Mouse (Mus musculus) ES-E14 (cell line): ENCODE data around the gene Ylpm1. TPM values are rescaled to one million over a fixed set of nuclear protein-coding genes. Genes with fewer than 3 reads are reported as not detected.

Source experiments
- DNase-seq: peaks from one replicate; pipeline ENCODE4 v3.0.0-alpha.2; 2013; ENCODE audit warnings: low read depth, low spot score
- H3K27ac ChIP-seq: 2 replicates; pipeline ENCODE4 v1.5.1; 2012; ENCODE audit warnings: low read depth, mild to moderate bottlenecking, low read length, moderate library complexity, mixed read lengths; ENCODE audit not compliant: poor library complexity, insufficient read depth, severe bottlenecking
- H3K36me3 ChIP-seq: 2 replicates; pipeline ENCODE4 v1.6.1; 2012; ENCODE audit warnings: mild to moderate bottlenecking, low read length, moderate library complexity, mixed read lengths; ENCODE audit not compliant: control insufficient read depth, poor library complexity, insufficient read depth, severe bottlenecking
- H3K4me1 ChIP-seq, 2 experiments: fragments of 150-350 bp in 1 of 2; sonication (generic) in 1 of 2; 2 replicates each; pipeline ENCODE4 v1.6.1; 2012; ENCODE audit warnings: low read length in 2 of 2, mild to moderate bottlenecking in 1 of 2, mixed read lengths in 1 of 2; ENCODE audit not compliant: control insufficient read depth in 2 of 2, insufficient read depth in 2 of 2, poor library complexity in 1 of 2
- H3K4me3 ChIP-seq, 2 experiments: fragments of 150-350 bp in 1 of 2; sonication (generic) in 1 of 2; 2 replicates each; pipeline ENCODE4 v1.5.1; 2012; ENCODE audit warnings: low read length in 2 of 2, low read depth in 1 of 2, mild to moderate bottlenecking in 1 of 2, mixed read lengths in 1 of 2; ENCODE audit not compliant: insufficient read depth in 1 of 2, poor library complexity in 1 of 2, severe bottlenecking in 1 of 2
- H3K9ac ChIP-seq: 2 replicates; pipeline ENCODE4 v1.6.1; 2012; ENCODE audit warnings: low read depth, mild to moderate bottlenecking, low read length, mixed read lengths; ENCODE audit not compliant: poor library complexity, insufficient read depth, severe bottlenecking
- H3K9me3 ChIP-seq: fragments of 150-350 bp; sonication (generic); 2 replicates; pipeline ENCODE4 v1.6.1; 2012; ENCODE audit warnings: low read depth, mild to moderate bottlenecking, low read length; ENCODE audit not compliant: control insufficient read depth, insufficient read depth
- CHD2 ChIP-seq: IDR thresholded peaks from 2 replicates; pipeline ENCODE4 v1.6.1; 2014; ENCODE audit warnings: mild to moderate bottlenecking, low read depth, low read length, inconsistent platforms
- HCFC1 ChIP-seq: IDR thresholded peaks from 2 replicates; pipeline ENCODE4 v1.6.1; 2012; ENCODE audit warnings: low read length, inconsistent platforms, borderline replicate concordance; ENCODE audit not compliant: insufficient read depth
- MAFK ChIP-seq: IDR thresholded peaks from 2 replicates; pipeline ENCODE4 v1.6.1; 2014; ENCODE audit warnings: mild to moderate bottlenecking, low read depth, low read length, inconsistent platforms; ENCODE audit not compliant: insufficient read depth
- ZC3H11A ChIP-seq: IDR thresholded peaks from 2 replicates; pipeline ENCODE4 v1.6.1; 2012; ENCODE audit warnings: low read depth, mild to moderate bottlenecking, inconsistent platforms, low read length, borderline replicate concordance
- ZNF384 ChIP-seq: IDR thresholded peaks from 2 replicates; pipeline ENCODE4 v1.6.1; 2012; ENCODE audit warnings: low read depth, low read length, inconsistent platforms
- in situ Hi-C, 2 experiments: fragments of 600-800 bp; cut with MboI; formaldehyde crosslinking; loops; one replicate each; pipeline ENCODE4 v1.15.1; 2025; ENCODE audit warnings: low sequenced_read_pairs in 2 of 2, inconsistent platforms in 1 of 2; ENCODE audit not compliant: unreplicated experiment in 2 of 2
- total RNA-seq: library from RNA; depleted of rRNA; stranded (reverse); fragments of 300-350 nt; gene quantifications from 2 replicates; pipeline ENCODE4 v1.2.3, GENCODE M21; 2012; rRNA removed

Ylpm1 gene
- total RNA-seq, 1 experiment, result 38.8 TPM

DNA sequence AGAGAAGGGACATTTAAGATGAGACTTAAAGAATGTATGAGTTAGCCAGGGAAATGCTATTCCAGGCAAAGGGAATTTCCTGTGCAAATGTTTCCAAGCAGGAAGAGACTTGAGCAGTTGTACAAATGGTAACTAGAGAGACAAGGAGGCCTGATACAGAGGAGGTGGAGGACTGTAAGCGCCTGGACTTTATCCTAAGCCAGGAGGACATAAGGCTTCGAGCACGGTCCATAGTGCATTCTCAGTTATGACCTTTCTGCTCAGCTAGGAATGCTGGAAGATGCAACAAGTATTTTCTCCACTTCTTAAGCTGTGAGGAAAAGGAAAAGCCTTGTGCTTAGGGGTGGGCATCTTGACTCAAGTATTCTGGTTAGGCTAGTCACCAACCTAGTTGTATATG is 117.2 kb downstream of the Ylpm1 start:
- no peak overlapping the region for H3K9ac ChIP-seq
- DNase-seq, result no peak
- TF ChIP-seq HCFC1 (no peak), CHD2 (no peak), MAFK (no peak), ZNF384 (no peak), ZC3H11A (no peak)
- H3K4me1 ChIP-seq, result peaks cover 6 to 9% of the 10 kb centered on the region in 2 experiments; a peak in 2 of 4 replicates
- no peak overlapping the region for H3K27ac ChIP-seq
- no peaks in the 10 kb centered on the region for H3K9me3 ChIP-seq
- peaks cover 4% of the 10 kb centered on the region; the same call in 1 of the 2 replicates for H3K36me3 ChIP-seq
- no peak overlapping the region for H3K4me3 ChIP-seq
- in situ Hi-C loops, result no loop called here

DNA sequence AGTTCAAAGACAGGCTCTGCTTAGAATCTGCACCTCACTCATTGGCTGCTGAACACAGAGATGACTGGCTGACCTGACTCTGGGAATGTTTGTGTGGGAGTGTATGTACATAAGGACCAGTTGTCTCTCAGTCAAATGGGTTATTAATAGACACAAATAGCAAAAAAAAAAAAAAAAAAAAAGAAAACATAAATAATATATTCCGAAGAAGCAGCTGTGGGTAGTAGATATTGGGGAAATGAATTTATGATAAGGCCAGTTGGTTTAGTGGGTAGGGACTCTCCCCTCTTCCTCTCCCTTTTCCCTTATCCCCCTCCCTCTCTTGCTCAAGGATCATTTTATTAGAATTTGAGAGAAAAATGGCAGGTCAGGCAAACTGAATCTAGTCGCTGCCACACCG is 117.8 kb downstream of the Ylpm1 start:
- Histone ChIP-seq H3K9ac (no peak overlapping the region), H3K27ac (no peak overlapping the region), H3K4me1 (peaks cover 6 to 9% of the 10 kb centered on the region in 2 experiments; a peak in 2 of 4 replicates), H3K36me3 (peaks cover 6% of the 10 kb centered on the region), H3K4me3 (no peak overlapping the region), H3K9me3 (no peaks in the 10 kb centered on the region)
- TF ChIP-seq ZC3H11A (no peak), CHD2 (no peak), ZNF384 (no peak), MAFK (no peak), HCFC1 (no peak)
- no peak for DNase-seq
- in situ Hi-C loops, result no loop called here

DNA sequence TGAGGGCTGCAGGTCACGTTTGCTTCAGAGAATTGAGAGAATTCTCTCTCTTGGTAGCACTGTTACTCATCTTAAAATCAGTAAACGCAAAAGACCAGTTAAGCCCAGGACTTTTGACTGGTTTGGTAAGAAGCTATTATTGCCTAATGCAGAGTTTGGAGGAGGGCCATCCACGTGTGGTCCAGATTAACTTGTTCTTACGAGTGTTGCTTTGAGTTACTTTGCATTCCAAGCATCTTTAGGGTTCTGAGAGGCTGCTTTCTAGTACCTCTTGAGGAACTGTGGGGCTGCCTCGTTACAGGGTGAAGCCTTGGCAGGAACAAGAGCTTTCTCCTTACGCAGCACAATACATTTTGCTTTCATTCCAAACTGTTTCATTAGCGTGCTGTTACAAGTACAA is 119.6 kb downstream of the Ylpm1 start:
- TF ChIP-seq MAFK (no peak), CHD2 (no peak), ZC3H11A (no peak), ZNF384 (no peak), HCFC1 (no peak)
- Histone ChIP-seq H3K4me3 (no peak overlapping the region), H3K4me1 (peaks cover 2 to 5% of the 10 kb centered on the region in 2 experiments; a peak in 2 of 4 replicates), H3K36me3 (peaks cover 6% of the 10 kb centered on the region), H3K27ac (no peak overlapping the region), H3K9ac (no peak overlapping the region), H3K9me3 (no peaks in the 10 kb centered on the region)
- no peak for DNase-seq
- in situ Hi-C loops, result no loop called here

Other genes starting within 250 kb of the Ylpm1 start
- 84.5 and 106 TPM in 2 replicates for gene Npc2, start 223.2 kb upstream of the Ylpm1 start, total RNA-seq
- gene Isca2, start 223.1 kb upstream of the Ylpm1 start, total RNA-seq, result 35.4 and 36.5 TPM in 2 replicates
- 1.8 and 2.7 TPM in 2 replicates for gene Ltbp2, start 119.8 kb upstream of the Ylpm1 start, total RNA-seq
- gene Fcf1, start 25.4 kb upstream of the Ylpm1 start, total RNA-seq, result 156 and 161 TPM in 2 replicates
- gene Arel1, start 25.4 kb upstream of the Ylpm1 start, total RNA-seq, result 31.3 and 35.8 TPM in 2 replicates
- gene Prox2, start 114.4 kb downstream of the Ylpm1 start, total RNA-seq, result 0.98 and 1.8 TPM in 2 replicates
- 85.3 and 98.8 TPM in 2 replicates for gene Dlst, start 114.5 kb downstream of the Ylpm1 start, total RNA-seq
- 4.0 and 7.8 TPM in 2 replicates for gene Rps6kl1, start 154.9 kb downstream of the Ylpm1 start, total RNA-seq
- gene Pgf, start 181.5 kb downstream of the Ylpm1 start, total RNA-seq, result 3.0 and 6.9 TPM in 2 replicates
- gene Eif2b2, start 223.2 kb downstream of the Ylpm1 start, total RNA-seq, result 109 and 136 TPM in 2 replicates